Mouse (Mus musculus): ENCODE results near the gene Fbxo24. TPM values are rescaled to one million over a fixed set of nuclear protein-coding genes. Genes with fewer than 3 reads are reported as not detected.

The Fbxo24 gene
- 0.11 and 0.23 TPM in 2 replicates for polyA plus RNA-seq (2015; fragmentation: Nextera tagmentation; extraction: Ambion mirVana)

GRCm38 (mm10) chr5:137628498-137629305 is at the start of gene Fbxo24, which contains the start of the genes Lrch4 and Gm20605:
Fbxo24 (minus strand) TSS chr5:137629002.
Lrch4 (plus strand) TSS chr5:137629121.
Gm20605 (plus strand) TSS chr5:137629175.
- Histone ChIP-seq H3K4me1 (replicated peaks) (peaks cover 34% of the 10 kb centered on the region), H3K9me3 (replicated peaks) (no peaks in the 10 kb centered on the region), H3K27ac (peak within 1 kb of the TSS; percentile 94), H3K4me3 (peak within 1 kb of the TSS; percentile 93), H3K36me3 (peaks cover 2% of the 10 kb centered on the region; the same call in 1 of the 2 replicates), H3K27me3 (no peaks in the 10 kb centered on the region), H3K9ac (peak within 1 kb of the TSS; percentile 88), H3K4me2 (peak within 1 kb of the TSS; percentile 89)
- under 1% methylated on average over 46 of the region's 46 CpGs for WGBS
- peak; percentile 97 for ATAC-seq (replicated peaks; ENCODE audit: insufficient number of reproducible peaks, insufficient read depth, low FRiP score, low read depth)

DNA sequence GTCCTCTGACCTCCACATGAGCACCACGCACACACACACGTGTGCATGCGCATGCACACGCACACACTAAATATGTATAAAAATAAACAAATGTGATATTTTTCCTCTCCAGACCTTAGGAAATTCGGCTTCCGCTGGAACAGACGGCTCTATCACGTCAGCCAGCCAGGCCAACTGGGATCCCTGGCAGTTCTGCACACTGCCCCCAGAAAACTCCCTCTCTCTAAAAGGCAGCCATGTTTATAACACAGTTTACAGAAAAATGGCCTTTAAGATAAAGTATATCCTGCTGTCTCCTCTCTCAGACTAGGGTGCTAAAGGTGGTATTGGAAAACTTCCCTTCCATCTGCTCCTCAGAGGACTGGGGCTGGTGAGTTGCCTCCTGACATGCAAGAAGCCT is 49.1 kb upstream of the Fbxo24 start:
- no peak overlapping the region for H3K9ac ChIP-seq
- no peak overlapping the region for H3K27ac ChIP-seq
- no peak overlapping the region for H3K4me3 ChIP-seq
- peaks cover 6% of the 10 kb centered on the region for H3K4me1 ChIP-seq (replicated peaks)
- no peaks in the 10 kb centered on the region; the same call in 1 of the 2 replicates for H3K36me3 ChIP-seq
- 89% methylated on average over 8 of the region's 8 CpGs for WGBS
- ATAC-seq (replicated peaks; ENCODE audit: insufficient number of reproducible peaks, insufficient read depth, low FRiP score, low read depth), result no peak
- H3K9me3 ChIP-seq (replicated peaks), result no peaks in the 10 kb centered on the region
- no peak overlapping the region for H3K4me2 ChIP-seq
- H3K27me3 ChIP-seq, result no peaks in the 10 kb centered on the region

DNA sequence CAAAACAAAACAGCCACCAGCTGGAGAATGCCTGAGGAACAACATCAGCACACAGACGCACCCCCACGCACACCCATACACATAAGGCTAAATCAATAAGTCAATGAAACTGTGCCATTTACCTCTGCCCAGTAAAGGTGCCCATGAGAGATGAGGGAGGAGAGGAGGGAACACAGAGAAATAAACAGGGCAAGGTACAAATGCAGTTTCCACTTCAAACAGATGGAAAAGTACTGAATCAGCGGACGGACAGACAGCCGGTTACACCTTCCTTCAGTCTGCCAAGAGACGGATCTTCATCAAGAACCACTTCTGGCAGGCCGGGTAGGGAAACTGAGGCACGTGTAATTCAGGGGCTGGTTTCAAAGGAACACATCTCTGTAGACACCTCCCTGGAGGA is 46.0 kb upstream of the Fbxo24 start:
- H3K9ac ChIP-seq, result no peak overlapping the region
- H3K36me3 ChIP-seq, result no peaks in the 10 kb centered on the region; the same call in 1 of the 2 replicates
- ATAC-seq (replicated peaks; ENCODE audit: insufficient number of reproducible peaks, insufficient read depth, low FRiP score, low read depth), result no peak
- no peak overlapping the region for H3K27ac ChIP-seq
- WGBS, result 94% methylated on average over 8 of the region's 8 CpGs
- no peaks in the 10 kb centered on the region for H3K27me3 ChIP-seq
- no peak overlapping the region for H3K4me3 ChIP-seq
- no peak overlapping the region for H3K4me2 ChIP-seq
- H3K4me1 ChIP-seq (replicated peaks), result peaks cover 21% of the 10 kb centered on the region
- no peaks in the 10 kb centered on the region for H3K9me3 ChIP-seq (replicated peaks)

GRCm38 (mm10) chr5:137673015-137673414 is 44.2 kb upstream of the Fbxo24 start:
- H3K36me3 ChIP-seq, result no peaks in the 10 kb centered on the region
- H3K4me3 ChIP-seq, result no peak overlapping the region
- no peak overlapping the region for H3K4me2 ChIP-seq
- peaks cover 29% of the 10 kb centered on the region for H3K4me1 ChIP-seq (replicated peaks)
- whole genome bisulfite sequencing, result 66% methylated on average over 6 of the region's 6 CpGs
- no peaks in the 10 kb centered on the region for H3K9me3 ChIP-seq (replicated peaks)
- no peak overlapping the region for H3K9ac ChIP-seq
- H3K27me3 ChIP-seq, result no peaks in the 10 kb centered on the region
- peak overlapping the region; percentile 92; the same call in 1 of the 2 replicates for H3K27ac ChIP-seq
- no peak for ATAC-seq (replicated peaks; ENCODE audit: insufficient number of reproducible peaks, insufficient read depth, low FRiP score, low read depth)

DNA sequence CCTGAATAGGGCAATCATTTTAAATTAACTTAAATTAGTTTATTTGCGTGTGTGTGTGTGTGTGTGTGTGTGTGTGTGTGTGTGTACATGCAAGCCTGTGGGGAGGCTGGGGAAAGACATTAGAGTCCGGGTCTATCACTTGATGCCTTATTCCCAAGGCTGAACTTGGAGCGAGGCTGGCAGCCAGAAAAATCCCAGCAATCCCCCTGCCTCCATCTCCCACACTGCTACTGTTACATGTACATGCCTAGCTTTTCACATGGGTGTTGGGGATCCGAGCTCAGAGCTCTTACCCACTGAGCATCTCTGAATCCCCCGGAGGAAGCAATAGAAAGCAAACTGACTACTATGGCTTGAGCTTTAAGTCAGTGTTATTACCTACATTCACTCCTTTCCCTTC is 43.6 kb upstream of the Fbxo24 start:
- no peaks in the 10 kb centered on the region for H3K9me3 ChIP-seq (replicated peaks)
- H3K36me3 ChIP-seq, result no peaks in the 10 kb centered on the region
- H3K4me2 ChIP-seq, result peak overlapping the region; percentile 36
- WGBS, result 67% methylated on average over 5 of the region's 5 CpGs
- peaks cover 29% of the 10 kb centered on the region for H3K4me1 ChIP-seq (replicated peaks)
- no peak overlapping the region for H3K4me3 ChIP-seq
- H3K27ac ChIP-seq, result peak overlapping the region; percentile 92
- no peak overlapping the region for H3K9ac ChIP-seq
- no peaks in the 10 kb centered on the region for H3K27me3 ChIP-seq
- no peak; the same call in 1 of the 2 replicates for ATAC-seq (replicated peaks; ENCODE audit: insufficient number of reproducible peaks, insufficient read depth, low FRiP score, low read depth)

- H3K27me3 ChIP-seq, result no peaks in the 10 kb centered on the region
- H3K4me1 ChIP-seq (replicated peaks), result peaks cover 29% of the 10 kb centered on the region
- WGBS, result 11% methylated on average over 9 of the region's 9 CpGs
- ATAC-seq (replicated peaks; ENCODE audit: insufficient number of reproducible peaks, insufficient read depth, low FRiP score, low read depth), result peak; percentile 77
- H3K4me2 ChIP-seq, result peak overlapping the region; percentile 36
- H3K27ac ChIP-seq, result peak overlapping the region; percentile 92
- peaks cover 5% of the 10 kb centered on the region for H3K36me3 ChIP-seq
- H3K9ac ChIP-seq, result peak overlapping the region; percentile 29; the same call in 1 of the 2 replicates
- no peaks in the 10 kb centered on the region for H3K9me3 ChIP-seq (replicated peaks)
- H3K4me3 ChIP-seq, result no peak overlapping the region
These were observed 42.8 kb upstream of the Fbxo24 start for GRCm38 (mm10) chr5:137671443-137672240.

- Histone ChIP-seq H3K36me3 (peaks cover 11% of the 10 kb centered on the region), H3K4me2 (no peak overlapping the region), H3K27me3 (no peaks in the 10 kb centered on the region), H3K9me3 (replicated peaks) (no peaks in the 10 kb centered on the region), H3K4me1 (replicated peaks) (peaks cover 29% of the 10 kb centered on the region), H3K9ac (no peak overlapping the region), H3K27ac (no peak overlapping the region), H3K4me3 (no peak overlapping the region)
- ATAC-seq (replicated peaks; ENCODE audit: insufficient number of reproducible peaks, insufficient read depth, low FRiP score, low read depth), result no peak
- 95% methylated on average over 1 of the region's 1 CpGs for WGBS
These were observed 41.4 kb upstream of the Fbxo24 start for GRCm38 (mm10) chr5:137670240-137670639.

DNA sequence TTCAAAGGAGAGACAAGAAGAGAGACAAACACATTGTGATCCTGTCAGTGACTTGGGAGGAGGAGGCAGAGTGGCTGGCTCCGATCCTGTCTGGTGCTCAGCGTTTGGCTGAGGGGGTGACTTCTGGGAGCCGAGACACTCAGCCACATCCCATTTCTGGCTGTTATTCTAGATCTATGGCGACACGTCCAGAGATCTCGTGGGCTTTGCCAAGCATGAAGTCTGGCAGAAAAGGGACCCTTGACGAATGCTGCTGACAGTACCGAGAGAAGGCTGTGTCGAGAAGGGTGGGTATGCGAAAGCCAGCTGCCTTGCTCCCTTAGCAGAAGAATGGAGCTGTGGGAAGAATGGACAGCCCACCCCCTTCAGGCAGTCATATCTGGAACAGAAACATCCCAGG is 40.2 kb upstream of the Fbxo24 start:
- peak overlapping the region; percentile 58 for H3K27ac ChIP-seq
- H3K27me3 ChIP-seq, result no peaks in the 10 kb centered on the region
- peaks cover 29% of the 10 kb centered on the region for H3K4me1 ChIP-seq (replicated peaks)
- no peak overlapping the region for H3K4me3 ChIP-seq
- H3K4me2 ChIP-seq, result 0 out of 2 replicates have a peak overlapping the region, but pooled peaks have one; percentile 29
- WGBS, result 45% methylated on average over 10 of the region's 10 CpGs
- peaks cover 13% of the 10 kb centered on the region for H3K36me3 ChIP-seq
- H3K9ac ChIP-seq, result no peak overlapping the region
- no peaks in the 10 kb centered on the region for H3K9me3 ChIP-seq (replicated peaks)
- ATAC-seq (replicated peaks; ENCODE audit: insufficient number of reproducible peaks, insufficient read depth, low FRiP score, low read depth), result no peak

GRCm38 (mm10) chr5:137663057-137663456 is 34.3 kb upstream of the Fbxo24 start:
- no peak for ATAC-seq (replicated peaks; ENCODE audit: insufficient number of reproducible peaks, insufficient read depth, low FRiP score, low read depth)
- Histone ChIP-seq H3K4me2 (no peak overlapping the region), H3K9ac (no peak overlapping the region), H3K36me3 (peaks cover 44% of the 10 kb centered on the region), H3K9me3 (replicated peaks) (no peaks in the 10 kb centered on the region), H3K27me3 (no peaks in the 10 kb centered on the region), H3K27ac (no peak overlapping the region), H3K4me3 (no peak overlapping the region), H3K4me1 (replicated peaks) (0 out of 2 replicates have a peak, but pooled peaks cover 4% of the 10 kb centered on the region)
- 70% methylated on average over 9 of the region's 9 CpGs for WGBS

GRCm38 (mm10) chr5:137660064-137660688 is 31.4 kb upstream of the Fbxo24 start:
- peaks cover 8% of the 10 kb centered on the region; the same call in 1 of the 2 replicates for H3K4me1 ChIP-seq (replicated peaks)
- no peaks in the 10 kb centered on the region for H3K27me3 ChIP-seq
- 76% methylated on average over 6 of the region's 6 CpGs for WGBS
- ATAC-seq (replicated peaks; ENCODE audit: insufficient number of reproducible peaks, insufficient read depth, low FRiP score, low read depth), result no peak
- H3K9me3 ChIP-seq (replicated peaks), result no peaks in the 10 kb centered on the region
- H3K4me2 ChIP-seq, result no peak overlapping the region
- H3K27ac ChIP-seq, result 0 out of 2 replicates have a peak overlapping the region, but pooled peaks have one; percentile 8
- no peak overlapping the region for H3K9ac ChIP-seq
- H3K36me3 ChIP-seq, result peaks cover 36% of the 10 kb centered on the region
- H3K4me3 ChIP-seq, result no peak overlapping the region

DNA sequence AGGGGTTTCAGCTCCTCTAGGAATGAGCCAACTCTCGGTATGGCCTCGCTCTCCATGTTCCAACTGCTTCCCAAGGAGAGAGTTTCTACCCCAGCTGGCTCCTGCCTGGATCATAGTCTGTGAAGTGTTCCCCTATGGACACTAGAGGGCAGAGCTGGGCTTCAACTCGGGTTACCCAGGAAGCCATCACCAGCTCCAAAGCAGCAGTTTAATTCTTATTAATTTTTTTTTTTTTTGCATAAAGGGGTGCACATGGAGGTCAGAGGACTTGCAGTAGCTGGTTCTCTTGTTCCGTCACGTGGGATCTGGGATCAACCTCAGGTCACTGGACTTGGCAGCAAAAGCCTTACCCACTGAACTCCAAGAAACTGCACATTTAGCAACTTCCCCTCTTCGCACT is 28.2 kb upstream of the Fbxo24 start:
- H3K36me3 ChIP-seq, result peaks cover 34% of the 10 kb centered on the region; the same call in 1 of the 2 replicates
- 0 out of 2 replicates have a peak, but pooled peaks have one; percentile 34 for ATAC-seq (replicated peaks; ENCODE audit: insufficient number of reproducible peaks, insufficient read depth, low FRiP score, low read depth)
- H3K4me2 ChIP-seq, result no peak overlapping the region
- H3K27me3 ChIP-seq, result no peaks in the 10 kb centered on the region
- H3K4me1 ChIP-seq (replicated peaks), result peaks cover 8% of the 10 kb centered on the region; the same call in 1 of the 2 replicates
- no peaks in the 10 kb centered on the region for H3K9me3 ChIP-seq (replicated peaks)
- no peak overlapping the region for H3K9ac ChIP-seq
- H3K27ac ChIP-seq, result no peak overlapping the region
- H3K4me3 ChIP-seq, result no peak overlapping the region
- WGBS, result 23% methylated on average over 6 of the region's 6 CpGs
